11 mouse cellular contexts compared by ENCODE assay signal in the genomic region with DNA sequence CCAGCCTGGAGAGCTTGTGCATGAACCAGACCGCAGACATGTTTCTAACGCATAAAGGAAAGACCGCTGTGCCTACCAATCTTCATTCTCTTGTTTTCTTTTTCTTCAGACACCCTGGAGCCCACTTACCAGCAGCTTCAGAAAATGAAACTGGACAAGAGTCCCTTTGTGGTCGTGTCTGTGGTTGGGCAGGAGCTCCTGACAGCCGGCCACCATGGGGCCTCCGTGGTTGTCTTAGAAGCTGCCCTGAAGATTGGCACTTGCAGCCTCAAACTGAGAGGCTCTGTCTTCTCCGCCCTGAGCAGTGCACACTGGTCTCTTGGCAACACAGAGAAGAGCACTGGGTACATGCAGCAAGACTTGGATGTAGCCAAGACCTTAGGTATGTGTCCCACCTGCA.
"Had no signal": no experiment of that assay in that cellular context is flagged by ENCODE, and none has a peak within 500 bp of the region (broad histone marks: within the 10 kb centered on the region; RNA-seq: fewer than 3 reads in every experiment).

No protein-coding gene starts in this region.

- H3K4me2 ChIP-seq: limb, embryonic 13.5 days; midbrain, embryonic 12.5 days; neural tube, embryonic 15.5 days had no signal

- ATAC-seq: midbrain, embryonic 16.5 days had no signal

- H3K9ac ChIP-seq: limb, embryonic 13.5 days; liver, embryonic 14.5 days; midbrain, embryonic 12.5 days; neural tube, embryonic 15.5 days had no signal

- H3K27ac ChIP-seq: limb, embryonic 13.5 days; liver, embryonic 14.5 days; midbrain, embryonic 12.5 days; neural tube, embryonic 15.5 days; stomach, postnatal 0 days had no signal

- H3K9me3 ChIP-seq: limb, embryonic 13.5 days; midbrain, embryonic 12.5 days; neural tube, embryonic 15.5 days had no signal

- H3K4me3 ChIP-seq: limb, embryonic 13.5 days; midbrain, embryonic 12.5 days; neural tube, embryonic 15.5 days had no signal

- H3K27me3 ChIP-seq: limb, embryonic 13.5 days; midbrain, embryonic 12.5 days; neural tube, embryonic 15.5 days had no signal

- DNase-seq: kidney, adult 11 months; left cerebral cortex, postnatal 4 days; lung, adult 18-20 months; right cerebral cortex, adult 18-20 months; thymus, postnatal 14 days had no signal
